Mouse (Mus musculus): ENCODE measurements at regions not wholly inside any gene's neighbourhood (a gene's known extent, or its start where the extent isn't known, plus 50 kb on each side); places are given as distances from the start of the nearest gene placed in this dataset.

GRCm38 (mm10) chr17:45830324-45830723 lies 96.7 kb upstream of the 1600014C23Rik start:
- 77% methylated on average over 5 of the region's 5 CpGs for WGBS
- Histone ChIP-seq H3K36me3 (ENCODE audit: control insufficient read depth, insufficient read depth, low read length) (no peaks in the 10 kb centered on the region), H3K4me1 (ENCODE audit: control insufficient read depth, insufficient read depth, low read length) (no peaks in the 10 kb centered on the region), H3K9ac (ENCODE audit: low read depth, low read length) (no peak overlapping the region), H3K27ac (no peak overlapping the region), H3K27me3 (ENCODE audit: control insufficient read depth, insufficient read depth, low read length) (no peaks in the 10 kb centered on the region; the same call in 1 of the 2 replicates), H3K79me2 (replicated peaks; ENCODE audit: control insufficient read depth, insufficient read depth, low read length) (no peaks in the 10 kb centered on the region), H3K4me3 (no peak overlapping the region)
- DNase-seq = no peak
- intact Hi-C loops (cut with DNase I) = no loop called here
- TF ChIP-seq POLR2A (IDR thresholded peaks at IDR 0.05; ENCODE audit: insufficient read depth, low read depth, low read length) (no peak), CTCF (IDR thresholded peaks at IDR 0.05) (peak; percentile 27; the same call in 1 of the 2 replicates)

- intact Hi-C loops (cut with DNase I) = no loop called here
- Histone ChIP-seq H3K27ac (no peak overlapping the region), H3K27me3 (ENCODE audit: control insufficient read depth, insufficient read depth, low read length) (no peaks in the 10 kb centered on the region; the same call in 1 of the 2 replicates), H3K36me3 (ENCODE audit: control insufficient read depth, insufficient read depth, low read length) (no peaks in the 10 kb centered on the region), H3K4me3 (no peak overlapping the region), H3K9ac (ENCODE audit: low read depth, low read length) (no peak overlapping the region), H3K4me1 (ENCODE audit: control insufficient read depth, insufficient read depth, low read length) (no peaks in the 10 kb centered on the region), H3K79me2 (replicated peaks; ENCODE audit: control insufficient read depth, insufficient read depth, low read length) (no peaks in the 10 kb centered on the region)
- WGBS = 84% methylated on average over 9 of the region's 9 CpGs
- TF ChIP-seq EP300 (IDR thresholded peaks at IDR 0.05; ENCODE audit: insufficient read depth, low read depth, low read length) (no peak), CTCF (IDR thresholded peaks at IDR 0.05) (no peak), POLR2A (IDR thresholded peaks at IDR 0.05; ENCODE audit: insufficient read depth, low read depth, low read length) (no peak)
- DNase-seq = no peak
These were observed 95.9 kb upstream of the 1600014C23Rik start for GRCm38 (mm10) chr17:45829571-45829970.

GRCm38 (mm10) chr17:45828843-45829242 lies 95.2 kb upstream of the 1600014C23Rik start:
- intact Hi-C loops (cut with DNase I) = no loop called here
- 87% methylated on average over 11 of the region's 11 CpGs for WGBS

GRCm38 (mm10) chr17:45828284-45828824 lies 94.7 kb upstream of the 1600014C23Rik start:
- H3K36me3 ChIP-seq (ENCODE audit: control insufficient read depth, insufficient read depth, low read length) = no peaks in the 10 kb centered on the region
- H3K4me3 ChIP-seq = no peak overlapping the region
- no peak overlapping the region for H3K9ac ChIP-seq (ENCODE audit: low read depth, low read length)
- no peak overlapping the region for H3K27ac ChIP-seq
- intact Hi-C loops (cut with DNase I) = no loop called here
- H3K4me1 ChIP-seq (ENCODE audit: control insufficient read depth, insufficient read depth, low read length) = no peaks in the 10 kb centered on the region
- TF ChIP-seq POLR2A (IDR thresholded peaks at IDR 0.05; ENCODE audit: insufficient read depth, low read depth, low read length) (no peak), CTCF (IDR thresholded peaks at IDR 0.05) (no peak)
- H3K27me3 ChIP-seq (ENCODE audit: control insufficient read depth, insufficient read depth, low read length) = no peaks in the 10 kb centered on the region; the same call in 1 of the 2 replicates
- 68% methylated on average over 9 of the region's 9 CpGs for WGBS
- no peaks in the 10 kb centered on the region for H3K79me2 ChIP-seq (replicated peaks; ENCODE audit: control insufficient read depth, insufficient read depth, low read length)
- DNase-seq = no peak

More at GRCm38 (mm10) chr17:45828843-45829242, 95.2 kb upstream of the 1600014C23Rik start:
- TF ChIP-seq EP300 (IDR thresholded peaks at IDR 0.05; ENCODE audit: insufficient read depth, low read depth, low read length) = no peak
- H3K4me1 ChIP-seq (ENCODE audit: control insufficient read depth, insufficient read depth, low read length) = no peaks in the 10 kb centered on the region
- no peak overlapping the region for H3K9ac ChIP-seq (ENCODE audit: low read depth, low read length)
- no peaks in the 10 kb centered on the region for H3K79me2 ChIP-seq (replicated peaks; ENCODE audit: control insufficient read depth, insufficient read depth, low read length)
- H3K36me3 ChIP-seq (ENCODE audit: control insufficient read depth, insufficient read depth, low read length) = no peaks in the 10 kb centered on the region
- no peaks in the 10 kb centered on the region; the same call in 1 of the 2 replicates for H3K27me3 ChIP-seq (ENCODE audit: control insufficient read depth, insufficient read depth, low read length)
- no peak overlapping the region for H3K4me3 ChIP-seq
- DNase-seq = no peak
- H3K27ac ChIP-seq = no peak overlapping the region

GRCm38 (mm10) chr17:45824977-45825376 lies 91.3 kb upstream of the 1600014C23Rik start:
- H3K79me2 ChIP-seq (replicated peaks; ENCODE audit: control insufficient read depth, insufficient read depth, low read length) = no peaks in the 10 kb centered on the region
- H3K4me3 ChIP-seq = no peak overlapping the region
- no peaks in the 10 kb centered on the region for H3K4me1 ChIP-seq (ENCODE audit: control insufficient read depth, insufficient read depth, low read length)
- no peak overlapping the region for H3K9ac ChIP-seq (ENCODE audit: low read depth, low read length)
- H3K27me3 ChIP-seq (ENCODE audit: control insufficient read depth, insufficient read depth, low read length) = no peaks in the 10 kb centered on the region
- intact Hi-C loops (cut with DNase I) = no loop called here
- H3K36me3 ChIP-seq (ENCODE audit: control insufficient read depth, insufficient read depth, low read length) = no peaks in the 10 kb centered on the region
- WGBS = 73% methylated on average over 8 of the region's 8 CpGs
- TF ChIP-seq CTCF (IDR thresholded peaks at IDR 0.05) (no peak), EP300 (IDR thresholded peaks at IDR 0.05; ENCODE audit: insufficient read depth, low read depth, low read length) (no peak), POLR2A (IDR thresholded peaks at IDR 0.05; ENCODE audit: insufficient read depth, low read depth, low read length) (no peak)
- H3K27ac ChIP-seq = no peak overlapping the region
- no peak for DNase-seq

- WGBS = 75% methylated on average over 5 of the region's 5 CpGs
These were observed 89.9 kb upstream of the 1600014C23Rik start for GRCm38 (mm10) chr17:45823501-45823900.

More at GRCm38 (mm10) chr17:45823501-45823900, 89.9 kb upstream of the 1600014C23Rik start:
- Histone ChIP-seq H3K36me3 (ENCODE audit: control insufficient read depth, insufficient read depth, low read length) (no peaks in the 10 kb centered on the region), H3K9ac (ENCODE audit: low read depth, low read length) (no peak overlapping the region), H3K27ac (no peak overlapping the region), H3K4me3 (no peak overlapping the region), H3K4me1 (ENCODE audit: control insufficient read depth, insufficient read depth, low read length) (no peaks in the 10 kb centered on the region), H3K27me3 (ENCODE audit: control insufficient read depth, insufficient read depth, low read length) (no peaks in the 10 kb centered on the region), H3K79me2 (replicated peaks; ENCODE audit: control insufficient read depth, insufficient read depth, low read length) (no peaks in the 10 kb centered on the region)
- TF ChIP-seq EP300 (IDR thresholded peaks at IDR 0.05; ENCODE audit: insufficient read depth, low read depth, low read length) (no peak), POLR2A (IDR thresholded peaks at IDR 0.05; ENCODE audit: insufficient read depth, low read depth, low read length) (no peak), CTCF (IDR thresholded peaks at IDR 0.05) (no peak)
- DNase-seq = no peak
- intact Hi-C loops (cut with DNase I) = no loop called here
